Mouse (Mus musculus): Measurements from ENCODE around the gene Utp6. TPM values are rescaled to one million over a fixed set of nuclear protein-coding genes. Genes with fewer than 3 reads are reported as not detected.
A peak's percentile ranks its signal among the peaks of the same experiment; 100 is the strongest.

The Utp6 gene
- total and polyA plus RNA-seq, 3 experiments: 88.6 to 97.9 TPM; not detected in 1

DNA sequence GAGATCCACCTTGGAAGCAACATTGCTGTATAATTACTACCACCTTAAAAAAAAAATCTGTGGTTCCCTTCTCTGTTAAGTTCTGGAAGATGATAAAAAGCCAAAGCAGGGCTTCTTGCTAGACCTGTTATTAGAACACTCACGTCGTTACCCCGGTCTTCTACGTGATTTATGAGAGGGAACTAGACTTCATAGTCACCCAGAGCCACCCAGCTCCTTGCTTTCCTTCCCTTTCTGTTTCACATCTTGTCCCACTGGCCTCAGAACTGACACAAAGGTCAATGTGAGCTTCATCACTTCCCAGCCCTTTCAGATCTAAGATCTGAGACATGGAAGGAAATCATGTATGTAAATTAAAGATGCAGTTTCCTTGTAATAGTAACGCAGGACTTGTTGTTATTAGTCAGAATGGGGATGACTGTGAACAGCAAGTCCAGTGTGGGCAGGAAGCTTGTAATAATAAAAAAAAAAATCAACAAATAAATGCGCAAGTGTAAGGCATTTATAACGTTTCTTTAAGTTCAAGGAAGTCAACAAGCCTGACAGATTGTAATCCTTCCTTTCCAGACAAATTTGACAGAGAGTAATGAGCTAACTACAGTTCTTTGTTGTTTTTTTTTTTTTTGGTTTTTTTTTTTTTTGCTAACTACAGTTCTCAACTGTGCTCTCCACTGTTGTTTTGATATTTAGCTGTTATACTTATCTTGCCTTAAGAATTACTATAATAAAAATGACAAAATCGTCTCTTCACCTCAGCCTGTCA is 1.2 kb upstream of the Utp6 start (continued):
- no peak; the same call in 1 of the 2 replicates for TF ChIP-seq CHD1 (IDR thresholded peaks at IDR 0.05; ENCODE audit: low read depth, low read length)

GRCm38 (mm10) chr11:79962877-79963183 is 640 bp upstream of the Utp6 start:
- Histone ChIP-seq H3K4me3 (ENCODE audit: control insufficient read depth in 1 of 2, insufficient read depth in 1 of 2, low read depth in 2 of 2, low read length in 2 of 2) (peak overlapping the region; percentile 55 to 74), H3K79me2 (ENCODE audit: control insufficient read depth, insufficient read depth, low read length, poor library complexity) (peaks cover 22% of the 10 kb centered on the region), H3K27me3 (ENCODE audit: control insufficient read depth in 1 of 2, insufficient read depth in 2 of 2, low read length in 2 of 2) (no peaks in the 10 kb centered on the region; a peak in 1 of 4 replicates), H3K4me1 (ENCODE audit: control insufficient read depth in 1 of 2, insufficient read depth in 2 of 2, low read length in 2 of 2) (peaks cover 0 to 4% of the 10 kb centered on the region in 2 experiments; a peak in 2 of 4 replicates), H3K9me3 (replicated peaks; ENCODE audit: insufficient read depth, low read length) (no peaks in the 10 kb centered on the region), H3K27ac (ENCODE audit: control insufficient read depth, low read depth, low read length) (peak overlapping the region; percentile 74), H3K36me3 (ENCODE audit: control insufficient read depth in 1 of 2, insufficient read depth in 2 of 2, low read length in 2 of 2) (peaks cover 13 to 19% of the 10 kb centered on the region in 2 experiments), H3K9ac (ENCODE audit: control insufficient read depth, low read depth, low read length, poor library complexity, severe bottlenecking) (peak overlapping the region; percentile 73)
- no peak for DNase-seq (ENCODE audit: low read depth, low spot score)
- TF ChIP-seq JUND (IDR thresholded peaks at IDR 0.05; ENCODE audit: low read depth, low read length) (no peak), MXI1 (IDR thresholded peaks at IDR 0.05; ENCODE audit: low read depth, low read length) (peak; percentile 92), UBTF (IDR thresholded peaks at IDR 0.05; ENCODE audit: borderline replicate concordance, insufficient read depth, low read depth, low read length) (no peak), RAD21 (IDR thresholded peaks at IDR 0.05; ENCODE audit: low read depth, low read length) (no peak), USF1 (IDR thresholded peaks at IDR 0.05; ENCODE audit: low read depth, low read length) (peak; percentile 57), USF2 (IDR thresholded peaks at IDR 0.05; ENCODE audit: borderline replicate concordance in 1 of 2, insufficient read depth in 1 of 2, low read depth in 1 of 2, low read length in 2 of 2) (no peak), ZMIZ1 (IDR thresholded peaks at IDR 0.05; ENCODE audit: low read depth, low read length) (no peak; the same call in 1 of the 2 replicates), MAX (IDR thresholded peaks at IDR 0.05; ENCODE audit: low read length) (peak; percentile 90), MYC (IDR thresholded peaks at IDR 0.05; ENCODE audit: low read depth, low read length) (peak; percentile 97), POLR2AphosphoS5 (IDR thresholded peaks at IDR 0.05; ENCODE audit: borderline replicate concordance, low read depth, low read length) (no peak), E2F4 (IDR thresholded peaks at IDR 0.05; ENCODE audit: borderline replicate concordance, low read depth, low read length) (no peak), MAZ (IDR thresholded peaks at IDR 0.05; ENCODE audit: low read depth, low read length) (no peak), TCF12 (IDR thresholded peaks at IDR 0.05; ENCODE audit: low read depth, low read length) (0 out of 2 replicates have a peak, but pooled peaks have one; percentile 5), MEF2A (IDR thresholded peaks at IDR 0.05; ENCODE audit: extremely low read depth, insufficient replicate concordance, low read depth, low read length, poor library complexity, severe bottlenecking) (no peak), POLR2AphosphoS2 (IDR thresholded peaks at IDR 0.05; ENCODE audit: low read length) (no peak), TBP (IDR thresholded peaks at IDR 0.05; ENCODE audit: low read depth, low read length) (no peak), POLR2A (IDR thresholded peaks at IDR 0.05; ENCODE audit: control insufficient read depth in 1 of 2, insufficient read depth in 1 of 2, low read depth in 1 of 2, low read length in 2 of 2, poor library complexity in 1 of 2) (no peak), ZKSCAN1 (IDR thresholded peaks at IDR 0.05; ENCODE audit: low read depth, low read length) (no peak), CTCF (IDR thresholded peaks at IDR 0.05 in 2 of 3, conservative IDR thresholded peaks at IDR 0.05 in 1 of 3; ENCODE audit: control insufficient read depth in 1 of 3, insufficient read depth in 1 of 3, low read depth in 2 of 3, low read length in 3 of 3, poor library complexity in 1 of 3, severe bottlenecking in 1 of 3) (no peak), CHD1 (IDR thresholded peaks at IDR 0.05; ENCODE audit: low read depth, low read length) (peak; percentile 90), ZNF384 (IDR thresholded peaks at IDR 0.05; ENCODE audit: low read depth, low read length) (no peak), NELFE (IDR thresholded peaks at IDR 0.05; ENCODE audit: low read depth, low read length) (no peak), KAT2A (conservative IDR thresholded peaks at IDR 0.05; ENCODE audit: low read depth, low read length) (no peak), MYB (IDR thresholded peaks at IDR 0.05; ENCODE audit: low read depth, low read length) (no peak), ELF1 (IDR thresholded peaks at IDR 0.05; ENCODE audit: low read depth, low read length) (no peak), SMC3 (IDR thresholded peaks at IDR 0.05; ENCODE audit: low read depth, low read length) (no peak), BHLHE40 (IDR thresholded peaks at IDR 0.05; ENCODE audit: borderline replicate concordance, low read depth, low read length) (no peak; the same call in 1 of the 2 replicates), SIN3A (IDR thresholded peaks at IDR 0.05; ENCODE audit: low read length) (0 out of 2 replicates have a peak, but pooled peaks have one; percentile 23), EP300 (IDR thresholded peaks at IDR 0.05; ENCODE audit: low read depth in 1 of 2, low read length in 2 of 2) (peak in 1 of 2 experiments; percentile 12; a peak in 1 of 4 replicates), GABPA (IDR thresholded peaks at IDR 0.05; ENCODE audit: low read depth, low read length) (no peak), MAFK (IDR thresholded peaks at IDR 0.05; ENCODE audit: borderline replicate concordance, low read depth, low read length) (no peak), RCOR1 (IDR thresholded peaks at IDR 0.05; ENCODE audit: low read depth, low read length) (no peak), NRF1 (IDR thresholded peaks at IDR 0.05; ENCODE audit: insufficient read depth, low read depth, low read length, poor library complexity, severe bottlenecking) (no peak), ETS1 (IDR thresholded peaks at IDR 0.05; ENCODE audit: low read depth, low read length) (no peak)
